Mouse (Mus musculus): ENCODE data around the gene Crb1.
"Not testable (repeated sequence)": the region's sequence is repeated elsewhere in the genome, so short reads cannot be mapped to it uniquely, and the experiment has no call there.

The Crb1 gene

DNA sequence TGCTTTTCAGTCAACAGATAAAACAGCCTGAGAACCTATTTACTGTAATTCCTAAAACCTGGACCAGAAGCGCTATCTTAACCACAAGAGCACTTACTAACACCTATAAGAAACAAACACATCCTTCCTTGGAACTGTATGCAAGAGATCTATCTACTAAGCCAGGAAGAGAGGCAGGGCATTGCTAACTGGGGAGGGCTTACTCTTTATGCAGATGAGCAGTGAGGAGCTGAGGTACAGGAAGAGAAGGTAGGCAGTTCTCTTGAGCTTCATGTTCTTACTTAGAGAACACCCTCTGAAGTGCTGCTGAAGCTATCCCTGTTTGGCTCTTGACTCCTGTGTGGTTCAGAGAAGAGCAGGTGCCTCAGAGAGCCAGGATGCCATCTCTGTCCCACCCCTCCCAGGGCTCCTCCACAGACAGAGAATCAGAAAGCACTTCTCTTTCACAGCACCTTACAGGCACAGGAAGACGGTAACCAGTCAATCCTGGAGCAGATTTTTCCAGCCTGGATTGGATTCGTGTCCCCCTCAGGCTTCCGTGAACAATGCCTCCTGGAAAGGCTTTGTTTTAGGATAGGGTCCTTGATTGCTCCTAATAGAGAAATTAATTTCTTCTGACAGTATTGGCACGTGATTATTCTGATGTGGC, at the start of gene Crb1:
TSS of gene Crb1 (minus strand) at position 463 of the 649 bp plus-strand sequence.
- peak; percentile 74 for ATAC-seq (ENCODE audit: low TSS enrichment)

DNA sequence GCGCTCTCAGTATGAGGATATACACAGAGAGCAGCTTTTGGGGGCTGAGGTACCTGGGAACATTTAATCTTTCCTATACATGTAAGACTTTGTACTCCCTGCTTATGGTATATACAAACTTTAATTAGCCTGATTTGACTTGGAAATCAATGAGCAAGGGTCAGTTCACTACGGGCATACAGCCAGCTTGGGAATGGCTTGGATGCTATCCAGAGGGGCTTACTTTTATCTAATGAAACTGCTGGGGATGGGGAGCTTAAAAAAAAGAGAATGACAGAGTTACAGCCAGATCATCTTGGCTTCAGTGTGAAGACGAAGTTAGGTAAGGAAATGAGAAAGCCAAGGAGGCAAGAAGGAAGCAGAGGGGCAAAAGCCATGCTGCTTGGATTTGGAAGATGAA, 48.1 kb upstream of the Crb1 start:
- no peak for ATAC-seq (ENCODE audit: low TSS enrichment)

DNA sequence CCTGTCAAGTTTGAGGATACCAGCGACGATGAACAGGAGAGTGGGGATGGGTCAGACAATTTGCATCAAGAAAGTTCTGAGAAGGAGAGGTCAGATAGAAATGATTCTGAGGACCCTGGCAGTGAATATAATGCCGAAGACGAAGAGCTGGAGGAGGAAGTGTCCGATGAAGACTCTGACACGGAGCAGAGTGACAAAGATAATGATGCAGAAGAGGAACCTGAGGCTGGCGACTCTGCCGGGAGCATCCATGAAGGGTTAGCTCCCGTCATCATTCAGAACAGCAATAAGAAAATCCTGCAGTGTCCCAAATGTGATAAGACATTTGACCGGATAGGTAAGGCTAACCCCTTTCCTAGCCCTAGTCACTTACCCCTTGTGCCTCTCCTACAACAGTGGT, 47.0 kb upstream of the Crb1 start:
- ATAC-seq (ENCODE audit: low TSS enrichment), result no peak

DNA sequence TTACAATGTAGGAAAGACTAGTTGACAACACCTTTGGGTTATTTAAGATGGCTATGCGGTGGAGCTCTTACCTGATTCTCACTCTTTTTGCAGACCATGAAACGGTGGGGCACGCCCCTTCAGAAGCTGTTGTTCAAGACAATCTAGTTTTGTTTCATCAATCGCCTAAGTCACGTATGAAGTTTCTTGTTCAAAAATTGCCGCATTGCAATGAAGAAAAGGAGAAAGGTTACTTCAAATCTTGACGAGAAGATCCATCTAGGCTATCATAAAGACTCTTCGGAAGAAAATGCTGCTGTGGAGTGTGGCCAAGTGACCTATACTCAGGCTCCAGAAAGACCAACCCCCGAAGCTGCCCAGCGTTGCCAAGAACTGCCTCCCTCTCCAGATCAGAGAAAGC, 46.0 kb upstream of the Crb1 start:
- no peak for ATAC-seq (ENCODE audit: low TSS enrichment)

DNA sequence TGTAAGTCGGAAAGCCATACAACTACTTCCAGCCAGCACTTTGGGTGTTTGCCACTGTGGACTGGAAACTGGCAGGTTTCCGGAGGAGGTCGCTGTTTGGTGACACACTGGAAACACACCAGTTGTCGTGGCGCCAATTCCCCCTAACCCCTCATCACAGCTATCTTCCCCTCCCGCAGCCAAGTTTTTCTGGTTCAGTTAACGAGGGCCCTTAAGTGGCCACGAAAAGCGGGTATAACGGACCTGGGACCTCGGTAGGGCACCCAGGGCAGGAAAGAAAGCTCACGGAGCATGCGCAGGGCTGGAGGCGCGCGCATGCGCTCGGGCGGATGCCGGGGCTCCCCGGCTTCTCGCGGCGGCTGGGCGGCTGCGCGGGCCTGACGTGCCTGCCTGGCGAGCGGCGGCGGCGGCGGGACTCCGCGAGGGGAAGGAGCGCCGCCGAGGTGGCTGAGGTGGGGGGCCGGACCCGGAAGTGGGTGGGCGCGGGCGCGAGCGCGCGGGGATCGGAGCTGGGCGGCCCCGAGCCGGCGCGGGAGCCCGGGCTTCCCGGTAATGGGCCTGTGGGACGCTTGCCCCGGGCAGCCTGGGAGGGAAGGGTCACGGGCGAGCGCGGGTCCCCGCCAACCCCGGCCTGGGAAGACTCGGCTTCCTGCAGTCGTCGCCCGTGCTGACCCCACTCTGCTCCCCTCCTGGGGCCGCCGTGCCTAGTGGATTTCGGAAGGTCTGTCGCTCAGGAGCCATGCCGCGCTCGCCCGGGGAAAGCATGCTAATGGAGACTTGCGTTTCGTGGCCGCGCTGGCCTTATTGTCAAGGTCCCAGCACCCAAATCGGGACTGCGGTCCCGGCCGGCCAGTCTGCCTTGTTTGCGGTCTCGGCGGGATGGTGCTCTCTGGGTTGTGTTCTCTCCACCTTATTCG, 45.2 kb upstream of the Crb1 start, which contains the start of gene Zbtb41:
TSS of gene Zbtb41 (plus strand) at position 414 of the 917 bp plus-strand sequence.
- ATAC-seq (ENCODE audit: low TSS enrichment), result peak; percentile 96

DNA sequence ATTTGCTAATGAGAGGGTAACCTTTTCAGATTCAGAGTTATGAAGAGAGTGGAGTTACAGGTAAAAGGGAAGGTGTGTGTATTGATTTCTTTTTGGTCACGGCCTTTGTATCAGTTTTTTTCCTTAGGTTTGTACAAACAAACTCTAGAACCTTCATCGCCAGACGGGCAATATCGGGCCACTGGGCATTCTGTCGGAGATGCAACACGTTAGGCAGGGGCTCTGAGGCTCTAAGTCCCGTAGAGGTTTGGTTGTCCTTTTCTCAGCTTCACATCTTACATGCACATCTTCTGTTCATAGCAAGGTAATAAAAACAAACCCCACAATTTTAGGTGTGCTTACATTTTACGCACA, 44.6 kb upstream of the Crb1 start:
- ATAC-seq (ENCODE audit: low TSS enrichment), result peak; percentile 17

DNA sequence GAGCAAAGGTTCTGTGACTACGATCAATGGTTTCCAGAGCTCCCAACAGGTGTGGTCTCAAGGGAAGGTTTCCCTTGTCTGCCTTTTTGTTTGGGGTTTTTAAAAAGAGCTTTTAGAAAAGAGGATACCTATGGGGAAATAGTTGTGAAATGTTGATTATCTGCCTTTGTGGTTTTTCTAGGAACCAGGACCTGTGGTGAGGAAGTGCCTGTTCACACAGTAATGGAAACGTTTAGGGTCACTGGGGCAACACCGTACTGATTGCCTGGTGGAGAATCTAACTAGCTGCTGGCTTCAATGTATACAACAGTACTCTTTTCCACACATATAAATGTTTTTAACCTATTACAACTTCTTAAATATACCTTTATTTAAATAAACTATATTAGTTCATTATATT, 36.6 kb upstream of the Crb1 start:
- no peak for ATAC-seq (ENCODE audit: low TSS enrichment)

DNA sequence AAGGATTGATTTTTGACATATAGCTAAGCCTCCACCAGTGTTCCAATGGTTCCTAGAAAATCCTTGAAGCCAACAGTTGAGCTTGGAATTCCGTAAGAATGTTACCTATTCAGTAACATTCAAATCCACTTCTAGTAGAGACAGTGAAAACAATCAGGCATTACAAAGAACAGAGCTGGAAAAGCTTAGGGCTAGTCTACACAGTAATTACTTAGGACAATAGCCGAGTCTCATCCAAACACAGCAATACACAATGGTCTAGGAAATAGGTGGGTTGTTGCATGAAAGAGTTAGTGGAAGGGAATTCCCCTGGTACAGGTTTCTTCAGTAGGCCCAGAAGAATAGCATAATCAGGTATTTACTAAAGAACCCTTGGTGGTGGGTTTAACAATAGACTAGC, 35.5 kb upstream of the Crb1 start:
- ATAC-seq (ENCODE audit: low TSS enrichment), result not testable (repeated sequence)

DNA sequence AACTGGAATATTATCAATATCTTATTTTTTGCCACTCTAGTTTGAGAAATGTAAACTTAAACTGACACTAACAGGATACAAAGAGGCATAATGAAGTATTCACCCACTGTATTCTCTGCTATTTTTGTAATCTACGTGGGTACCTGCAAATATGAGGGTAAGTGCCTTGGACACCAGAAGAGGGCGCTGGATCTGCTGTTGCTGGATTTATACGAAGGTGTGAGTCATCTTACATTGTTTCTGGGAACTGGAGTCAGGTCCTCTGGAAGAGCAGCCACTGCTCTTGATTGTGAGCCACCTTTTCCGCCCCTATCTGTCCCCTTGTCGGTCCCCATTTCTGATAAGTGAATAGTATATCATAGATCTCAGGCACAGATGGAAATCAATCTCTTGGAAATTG, 30.8 kb upstream of the Crb1 start:
- no peak for ATAC-seq (ENCODE audit: low TSS enrichment)

DNA sequence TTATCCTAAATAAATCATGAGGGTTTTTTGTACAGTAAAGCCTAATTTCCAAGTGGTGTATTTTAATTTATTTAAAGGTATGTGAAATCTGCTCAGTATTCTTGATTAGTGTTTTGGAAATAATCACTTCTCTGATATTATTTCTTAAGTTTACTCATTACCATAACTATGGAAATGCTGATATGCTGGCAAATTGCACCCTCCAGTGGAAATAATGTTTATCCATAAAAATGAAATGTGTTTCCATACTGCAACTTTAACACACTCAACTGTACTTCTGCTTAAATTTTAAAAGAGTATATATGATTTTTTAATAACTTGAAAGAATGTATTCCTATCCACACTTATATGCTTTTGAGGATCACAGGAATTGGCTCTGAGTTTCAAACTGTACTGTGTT, 28.9 kb upstream of the Crb1 start:
- ATAC-seq (ENCODE audit: low TSS enrichment), result no peak

DNA sequence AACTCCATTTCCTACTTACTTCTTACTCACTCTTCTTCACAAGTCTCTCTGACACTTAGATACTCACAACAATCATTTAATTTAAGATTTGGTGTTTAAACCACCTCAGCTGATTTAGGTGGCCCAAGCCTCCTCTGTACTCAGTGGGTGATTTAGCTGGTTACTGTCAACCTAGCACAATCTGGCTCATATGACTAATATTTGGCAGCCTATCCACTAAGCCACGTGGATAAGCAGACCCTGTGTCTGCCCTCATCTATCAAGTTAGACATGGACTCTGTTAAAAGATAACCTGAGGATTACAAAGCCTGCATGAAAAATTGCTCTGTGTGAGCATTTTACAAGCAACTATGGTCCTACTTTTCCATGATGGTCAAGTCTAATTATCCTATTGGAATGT, 19.7 kb upstream of the Crb1 start:
- ATAC-seq (ENCODE audit: low TSS enrichment), result no peak

DNA sequence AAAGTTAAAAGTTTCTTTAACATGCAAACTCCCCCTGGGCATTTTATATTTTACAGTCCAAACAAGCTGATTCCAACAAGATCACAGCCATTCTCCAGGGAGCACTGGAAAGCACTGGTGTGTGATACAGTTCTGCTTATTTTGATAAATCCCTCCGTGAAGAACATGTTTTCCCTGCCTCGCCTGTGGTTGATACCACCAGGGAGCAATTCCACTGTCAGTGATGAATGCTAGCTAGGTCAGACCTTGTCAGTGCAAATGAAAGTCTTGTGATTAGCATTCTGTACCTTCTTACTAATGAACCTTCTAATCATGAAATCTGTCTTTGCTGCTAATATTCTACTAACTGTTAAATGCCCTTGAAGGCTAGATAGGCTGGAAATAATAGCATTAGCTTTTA, 14.8 kb upstream of the Crb1 start:
- ATAC-seq (ENCODE audit: low TSS enrichment), result no peak

DNA sequence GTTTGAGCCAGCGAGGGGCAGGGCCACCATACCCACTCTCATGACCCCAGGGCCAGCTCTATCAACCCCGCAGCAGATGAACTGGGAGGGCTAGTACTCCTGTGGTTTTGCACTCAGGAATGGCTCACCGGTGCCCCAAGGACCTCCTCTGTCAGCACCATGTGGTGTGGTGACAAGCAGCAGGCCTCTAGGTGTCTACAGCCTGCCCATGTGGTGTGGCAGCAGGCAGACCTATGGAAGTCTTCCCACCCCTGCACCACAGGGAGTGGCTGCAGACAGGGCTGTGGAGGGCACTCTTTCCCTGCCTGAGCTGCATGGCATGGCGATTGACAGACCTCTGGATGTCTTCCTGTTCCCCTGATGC, 2.7 kb upstream of the Crb1 start:
- ATAC-seq (ENCODE audit: low TSS enrichment), result no peak

DNA sequence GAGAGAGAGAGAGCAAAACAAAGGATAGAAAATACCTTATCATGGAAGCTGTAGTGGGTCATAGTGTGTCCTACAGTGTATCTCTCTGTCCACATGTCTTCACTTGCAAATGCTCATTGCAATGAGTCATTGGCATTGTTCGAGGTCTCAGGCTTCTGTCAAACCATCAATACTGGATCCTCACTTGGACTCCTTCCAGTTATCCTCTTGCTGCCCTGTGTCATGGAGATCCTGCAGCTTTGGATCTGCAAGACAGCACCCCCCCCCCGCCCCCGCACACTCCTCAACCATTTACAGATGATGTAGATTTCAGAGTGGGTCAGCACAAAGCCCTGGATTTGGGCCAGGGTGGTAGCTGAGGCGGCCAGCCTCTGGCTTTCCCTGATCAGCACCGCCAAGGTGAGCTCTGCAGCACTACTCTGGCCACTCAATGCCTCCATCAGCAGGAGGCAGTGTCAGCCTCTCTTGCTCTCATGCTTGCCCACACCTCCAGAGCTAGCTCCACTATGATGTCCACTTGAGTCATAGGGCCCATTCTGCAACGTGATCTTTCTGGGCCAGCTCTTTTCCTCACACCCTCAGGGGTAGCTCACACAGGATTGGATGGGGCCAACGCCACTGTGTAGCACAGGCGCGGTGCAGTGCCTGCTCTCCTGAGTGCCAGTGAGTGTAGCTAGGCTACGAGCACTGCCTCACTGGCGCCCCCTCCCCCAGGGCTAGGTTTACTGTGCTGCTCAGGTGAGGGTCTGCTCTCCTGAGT, 2.1 kb upstream of the Crb1 start:
- no peak for ATAC-seq (ENCODE audit: low TSS enrichment)

DNA sequence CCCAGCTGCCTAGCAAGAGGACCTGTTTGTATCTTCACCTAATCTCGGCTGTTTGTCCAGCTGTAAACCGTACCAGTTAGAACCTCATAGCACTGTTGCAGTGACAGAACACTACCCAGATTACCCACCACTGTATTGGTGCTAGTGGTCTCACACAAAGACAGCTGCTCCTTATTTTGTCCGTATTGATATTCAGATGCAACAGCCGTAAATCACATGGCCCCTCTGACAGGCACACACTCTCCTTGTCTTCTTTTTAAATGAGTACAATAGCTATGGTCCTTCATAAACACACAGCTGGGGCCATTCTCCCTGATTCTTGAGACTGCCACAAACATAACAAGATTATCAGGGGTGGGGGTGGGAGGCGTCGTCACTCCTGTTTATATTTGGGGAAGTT, 1.0 kb downstream of the Crb1 start:
- ATAC-seq (ENCODE audit: low TSS enrichment), result no peak

DNA sequence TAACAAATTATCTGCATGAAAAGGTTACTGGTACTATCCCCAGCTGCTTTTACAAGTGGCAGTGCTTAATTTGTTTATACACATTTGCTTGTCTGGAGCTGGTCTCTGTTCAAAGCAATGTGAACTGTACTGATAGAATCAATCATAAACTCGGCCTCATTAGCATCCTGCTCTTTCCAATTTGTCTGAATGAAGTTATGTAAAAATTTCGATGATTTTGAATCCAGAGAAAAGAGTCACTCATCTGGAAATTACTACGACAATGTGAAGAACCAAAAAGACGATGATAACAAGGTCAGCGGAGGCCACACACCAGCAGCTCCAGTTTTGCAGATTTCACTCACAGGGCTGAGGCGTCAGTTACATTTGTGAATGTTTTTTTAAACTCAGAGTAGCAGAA, 5.6 kb downstream of the Crb1 start:
- ATAC-seq (ENCODE audit: low TSS enrichment), result no peak

DNA sequence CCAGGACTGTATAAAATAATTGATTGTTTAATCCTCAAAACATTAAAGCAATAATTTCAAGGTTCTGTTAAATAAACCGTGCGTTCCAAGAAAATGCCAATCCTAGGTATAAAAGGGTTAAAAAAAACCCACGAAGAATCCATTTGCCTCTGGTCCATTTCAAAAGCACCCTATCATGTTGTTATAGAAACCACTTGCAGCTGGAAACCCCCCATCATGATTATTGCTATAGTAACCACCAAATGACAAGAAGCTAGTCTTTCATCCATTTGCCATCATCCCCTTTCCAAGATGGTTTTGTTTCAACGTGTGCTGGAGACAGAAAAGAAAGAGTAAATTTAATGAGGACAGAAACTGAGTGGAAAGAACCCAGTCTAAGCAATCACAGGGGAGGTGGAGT, 28.3 kb downstream of the Crb1 start:
- no peak for ATAC-seq (ENCODE audit: low TSS enrichment)

DNA sequence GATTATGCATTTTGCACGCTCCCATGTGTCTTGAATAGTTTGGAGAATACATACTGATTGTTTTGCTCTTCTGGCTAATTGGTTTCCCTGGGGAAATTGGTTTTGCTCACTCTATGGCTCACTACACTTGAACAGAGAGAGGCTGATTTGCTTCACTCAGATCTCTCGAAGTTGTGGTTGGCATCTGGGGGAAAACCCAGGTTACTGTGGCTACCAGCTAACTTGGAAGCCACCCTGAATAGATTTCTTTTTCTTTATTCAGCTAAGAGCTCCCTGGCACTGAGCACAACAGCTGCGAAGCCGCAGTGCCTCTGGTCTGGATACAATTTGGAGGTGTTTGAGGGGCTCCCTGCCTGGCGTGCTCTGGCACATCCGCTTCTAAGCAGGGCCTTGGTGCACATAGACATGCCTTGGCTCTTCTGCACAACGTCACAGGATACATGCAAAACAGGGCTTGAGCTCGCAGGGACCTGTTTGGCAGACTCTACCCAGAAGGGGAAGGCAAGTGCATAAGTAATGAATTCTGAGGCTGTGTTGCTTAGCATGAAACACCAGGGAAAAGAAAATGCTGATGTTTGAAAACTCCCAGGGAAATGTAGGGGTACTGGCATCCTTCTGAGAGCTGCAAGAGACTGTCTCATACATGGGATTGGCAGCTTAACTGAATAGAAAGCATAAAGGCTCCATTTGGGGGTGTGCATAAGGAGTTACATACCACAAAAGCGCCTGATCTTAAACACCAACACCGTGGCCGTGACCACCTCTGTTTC, 30.1 kb downstream of the Crb1 start:
- peak; percentile 87 for ATAC-seq (ENCODE audit: low TSS enrichment)

DNA sequence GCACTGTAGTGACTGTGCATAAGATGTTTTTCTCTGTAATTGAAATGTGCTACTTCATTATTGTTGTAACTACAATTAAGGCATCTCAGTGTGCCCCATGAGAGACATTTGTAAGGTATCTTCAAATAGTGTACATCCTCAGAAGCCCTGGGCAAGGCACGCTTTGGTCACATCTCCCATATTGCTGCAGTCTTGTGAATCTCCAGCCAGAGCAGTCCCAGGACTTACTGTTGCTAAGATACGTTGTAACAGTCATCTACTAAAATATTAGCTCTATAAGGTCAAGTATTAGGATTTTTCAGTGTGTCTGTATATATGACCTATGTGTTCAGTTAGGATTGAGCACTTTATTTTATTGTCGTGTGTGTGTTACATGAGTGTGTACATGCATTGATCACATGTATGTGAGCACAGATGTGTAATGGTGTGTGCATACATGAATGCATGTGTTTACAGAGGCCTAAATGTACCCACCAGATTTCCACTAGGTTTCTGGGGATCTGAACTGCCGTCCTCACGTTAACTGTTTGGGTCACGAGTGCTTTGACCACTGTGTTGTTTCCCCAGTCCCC, 30.8 kb downstream of the Crb1 start:
- ATAC-seq (ENCODE audit: low TSS enrichment), result no peak

DNA sequence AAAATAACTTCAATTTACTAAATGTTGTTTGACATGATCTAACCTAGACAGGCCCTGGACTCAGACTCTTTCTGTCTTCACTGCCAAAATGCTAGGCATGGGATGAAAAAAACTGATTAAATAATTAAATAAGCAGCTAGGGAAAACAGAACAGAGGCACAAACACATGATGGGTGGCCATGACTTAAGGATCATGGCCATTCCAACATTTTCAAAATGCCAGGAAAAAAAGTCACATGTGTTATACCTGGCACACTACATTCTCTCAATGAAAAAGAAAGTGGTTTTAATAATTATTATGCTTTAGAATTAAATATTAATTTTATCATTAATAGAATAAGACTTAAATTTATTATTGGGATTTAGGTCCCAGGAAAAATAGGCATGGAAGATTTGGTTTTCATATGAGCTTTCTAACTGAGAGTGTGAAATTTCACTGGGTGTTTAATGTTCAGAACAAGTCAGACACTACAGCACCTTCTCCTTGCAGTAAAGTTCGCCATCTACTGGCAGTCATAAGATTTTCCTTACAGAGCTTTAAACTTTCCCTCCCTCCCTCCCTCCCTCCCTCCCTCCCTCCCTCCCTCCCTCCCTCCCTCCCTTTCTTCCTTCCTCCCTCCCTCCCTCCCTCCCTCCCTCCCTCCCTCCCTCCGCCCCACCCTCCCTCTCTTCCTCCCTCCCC, 36.6 kb downstream of the Crb1 start:
- peak; percentile 95 for ATAC-seq (ENCODE audit: low TSS enrichment)

DNA sequence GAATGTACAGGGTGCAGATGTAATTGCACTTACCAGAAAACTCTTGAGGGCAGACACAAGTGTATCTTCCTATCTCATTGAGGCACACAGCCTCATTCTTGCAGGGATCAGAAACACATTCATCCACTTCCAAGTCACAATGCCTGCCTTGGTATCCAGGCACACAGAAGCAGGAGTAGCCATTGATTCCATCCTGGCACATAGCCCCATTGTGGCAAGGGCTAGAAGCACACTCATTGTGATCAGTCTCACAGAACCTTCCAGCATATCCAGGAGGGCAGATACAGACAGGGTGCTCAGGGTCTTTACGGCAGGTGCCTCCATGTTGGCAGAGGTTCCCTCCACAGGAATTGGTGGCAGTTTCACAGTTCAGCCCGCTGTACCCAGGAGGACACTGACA, 39.9 kb downstream of the Crb1 start:
- ATAC-seq (ENCODE audit: low TSS enrichment), result no peak

Measured in frontal cortex, adult (tissue).